Mouse (Mus musculus): ENCODE results near the gene Ints1.

DNA sequence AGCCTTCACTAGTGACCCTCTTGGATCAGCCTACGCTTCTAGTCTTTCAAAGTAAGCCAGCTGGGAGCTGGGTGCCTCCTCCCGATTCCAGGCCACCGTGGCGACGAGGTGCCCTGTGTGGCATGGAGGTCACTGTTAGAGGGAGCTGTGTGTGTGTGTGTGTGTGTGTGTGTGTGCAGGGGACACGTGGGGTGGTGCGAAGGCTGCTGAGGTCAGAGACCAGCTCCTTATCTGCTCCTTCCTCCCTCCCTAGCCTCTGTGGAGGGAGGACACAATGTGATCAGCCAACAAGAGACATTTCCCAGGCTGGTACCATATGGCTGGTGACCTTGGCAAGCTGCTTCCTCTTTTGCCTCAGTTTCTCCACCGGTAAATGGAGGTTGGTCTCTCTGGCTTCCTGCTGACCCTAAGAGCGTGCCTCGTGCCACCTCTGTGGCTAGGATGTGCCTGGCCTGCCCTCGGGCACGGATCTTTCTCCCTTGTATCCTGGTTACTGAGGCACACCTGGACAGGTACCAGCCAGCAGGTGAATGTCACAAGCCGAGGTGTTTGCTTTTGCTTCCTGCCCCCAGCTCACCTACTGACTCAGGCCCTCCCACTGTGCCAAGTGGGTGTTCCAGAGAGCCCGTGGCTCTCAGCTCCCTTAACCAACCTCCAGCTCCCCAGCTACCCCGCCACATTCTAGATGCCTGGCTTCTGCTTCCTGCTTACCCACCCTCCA lies 36.4 kb upstream of the Ints1 start:
- TF ChIP-seq POLR2A (IDR thresholded peaks at IDR 0.05; ENCODE audit: insufficient read length, low read depth): no peak
- no peak for TF ChIP-seq MAX (IDR thresholded peaks at IDR 0.05; ENCODE audit: low read depth)
- no peak for TF ChIP-seq POLR2AphosphoS2 (IDR thresholded peaks at IDR 0.05; ENCODE audit: insufficient read length, low read depth)
- TF ChIP-seq SRF (IDR thresholded peaks at IDR 0.05; ENCODE audit: control insufficient read depth, insufficient read length, low read depth): no peak
- TF ChIP-seq MYOD1 (IDR thresholded peaks at IDR 0.05; ENCODE audit: control insufficient read depth in 1 of 3, insufficient read length in 2 of 3, low read depth in 2 of 3): no peak
- no peak for TF ChIP-seq USF1 (IDR thresholded peaks at IDR 0.05; ENCODE audit: low read depth)
- TF ChIP-seq E2F4 (IDR thresholded peaks at IDR 0.05; ENCODE audit: insufficient read depth): no peak
- TF ChIP-seq CEBPB (IDR thresholded peaks at IDR 0.05; ENCODE audit: insufficient read depth, poor library complexity, severe bottlenecking): no peak
- no peak for TF ChIP-seq MYOG (IDR thresholded peaks at IDR 0.05; ENCODE audit: control insufficient read depth in 1 of 3, insufficient read depth in 1 of 3, insufficient read length in 2 of 3, low read depth in 2 of 3)
- TF ChIP-seq TCF3 (IDR thresholded peaks at IDR 0.05; ENCODE audit: insufficient read length, low read depth): no peak
